Mouse (Mus musculus) intestine, embryonic 14.5 days (tissue): ENCODE measurements around the gene Scml4. TPM values are rescaled to one million over a fixed set of nuclear protein-coding genes. Genes with fewer than 3 reads are reported as not detected.

Experiments used
- ATAC-seq: fragments of 200-750 bp; cut with Nextera tagmentation; replicated peaks from 2 replicates; pipeline ENCODE4 v1.8.0; 2017; ENCODE audit warnings: low read depth, moderate number of reproducible peaks, moderate TSS enrichment, moderate library complexity; ENCODE audit not compliant: low FRiP score, low TSS enrichment
- DNase-seq: peaks from one replicate; pipeline ENCODE4 v3.0.0-alpha.2; 2018; ENCODE audit warnings: low spot score
- H3K27ac ChIP-seq: fragments of 300-500 bp; sonication (generic); 2 replicates; pipeline ENCODE4 v1.5.1; 2014; ENCODE audit warnings: low read depth, mild to moderate bottlenecking, control low read depth
- H3K27me3 ChIP-seq: fragments of 300-500 bp; sonication (generic); replicated peaks from 2 replicates; pipeline ENCODE4 v1.6.1; 2014; ENCODE audit warnings: low read length, control low read depth; ENCODE audit not compliant: control insufficient read depth, insufficient read depth
- H3K36me3 ChIP-seq: fragments of 300-500 bp; sonication (generic); 2 replicates; pipeline ENCODE4 v1.6.1; 2014; ENCODE audit warnings: low read length, control low read depth; ENCODE audit not compliant: control insufficient read depth, insufficient read depth
- H3K4me1 ChIP-seq: fragments of 300-500 bp; sonication (generic); replicated peaks from 2 replicates; pipeline ENCODE4 v1.6.1; 2014; ENCODE audit warnings: low read length, control low read depth, mixed read lengths; ENCODE audit not compliant: control insufficient read depth, insufficient read depth
- H3K4me2 ChIP-seq: fragments of 300-500 bp; sonication (generic); 2 replicates; pipeline ENCODE4 v1.6.1; 2014; ENCODE audit warnings: low read length
- H3K4me3 ChIP-seq: fragments of 300-500 bp; sonication (generic); 2 replicates; pipeline ENCODE4 v1.5.1; 2014; ENCODE audit warnings: low read depth, low read length, control low read depth, mixed read lengths
- H3K9ac ChIP-seq: fragments of 300-500 bp; sonication (generic); 2 replicates; pipeline ENCODE4 v1.6.1; 2014; ENCODE audit warnings: mild to moderate bottlenecking, low read length
- H3K9me3 ChIP-seq: fragments of 300-500 bp; sonication (generic); 2 replicates; pipeline ENCODE4 v1.6.1; 2016; ENCODE audit warnings: low read length, control low read depth; ENCODE audit not compliant: control insufficient read depth
- WGBS: fragments of 180-500 bp; shearing (Covaris S2); extraction: QIAGEN DNeasy Blood & Tissue Kit; methylation state at CpG from one replicate; pipeline ENCODE4 v1.1.7; 2014; 5-methylcytosine and 5-hydroxymethylcytosine counted together
- polyA plus RNA-seq: library from polyadenylated mRNA; unstranded; fragments of >200 nt; fragmentation: Nextera tagmentation; extraction: Ambion mirVana; gene quantifications from 2 replicates; pipeline ENCODE4 v1.2.1, GENCODE M21; 2014

Scml4 gene
- polyA plus RNA-seq, 1 experiment from 2014 or later, result 22.3 TPM

- Histone ChIP-seq H3K4me2 (no peak overlapping the region), H3K9ac (no peak overlapping the region), H3K27me3 (no peaks in the 10 kb centered on the region), H3K9me3 (no peaks in the 10 kb centered on the region), H3K4me1 (peaks cover 7% of the 10 kb centered on the region; the same call in 1 of the 2 replicates), H3K27ac (no peak overlapping the region), H3K36me3 (no peaks in the 10 kb centered on the region), H3K4me3 (no peak overlapping the region)
- WGBS, result 78% methylated on average over 4 of the region's 4 CpGs
- ATAC-seq (no peak), DNase-seq (no peak)
Observed at GRCm38 (mm10) chr10:42938361-42938760, 78.2 kb downstream of the Scml4 start.

DNA sequence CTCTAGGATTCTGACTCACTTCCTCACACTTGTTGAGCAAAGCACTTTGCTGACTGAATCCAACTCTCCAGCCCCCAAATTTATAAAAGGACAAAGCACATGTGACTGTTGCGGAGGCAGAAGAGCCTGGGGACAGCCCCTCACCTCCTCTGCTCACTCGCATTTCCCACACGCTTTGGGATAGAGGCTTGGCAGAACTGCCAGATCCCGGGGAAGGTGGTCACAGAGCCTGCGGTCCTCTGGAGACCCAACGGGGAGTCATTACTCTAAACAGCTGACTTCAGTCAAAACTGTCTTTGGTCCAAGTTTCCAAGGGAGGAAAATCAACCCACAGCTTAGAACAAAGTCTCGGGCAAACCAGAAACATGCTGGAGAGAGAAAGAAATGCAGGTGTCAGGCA, 79.5 kb downstream of the Scml4 start:
- 0 out of 2 replicates have a peak overlapping the region, but pooled peaks have one; percentile 22 for H3K27ac ChIP-seq
- H3K9ac ChIP-seq, result no peak overlapping the region
- H3K4me2 ChIP-seq, result no peak overlapping the region
- no peak overlapping the region for H3K4me3 ChIP-seq
- no peak for ATAC-seq
- 61% methylated on average over 7 of the region's 7 CpGs for WGBS
- no peak for DNase-seq
- H3K4me1 ChIP-seq, result peaks cover 5% of the 10 kb centered on the region; the same call in 1 of the 2 replicates
- H3K27me3 ChIP-seq, result no peaks in the 10 kb centered on the region
- no peaks in the 10 kb centered on the region for H3K36me3 ChIP-seq
- no peaks in the 10 kb centered on the region for H3K9me3 ChIP-seq

DNA sequence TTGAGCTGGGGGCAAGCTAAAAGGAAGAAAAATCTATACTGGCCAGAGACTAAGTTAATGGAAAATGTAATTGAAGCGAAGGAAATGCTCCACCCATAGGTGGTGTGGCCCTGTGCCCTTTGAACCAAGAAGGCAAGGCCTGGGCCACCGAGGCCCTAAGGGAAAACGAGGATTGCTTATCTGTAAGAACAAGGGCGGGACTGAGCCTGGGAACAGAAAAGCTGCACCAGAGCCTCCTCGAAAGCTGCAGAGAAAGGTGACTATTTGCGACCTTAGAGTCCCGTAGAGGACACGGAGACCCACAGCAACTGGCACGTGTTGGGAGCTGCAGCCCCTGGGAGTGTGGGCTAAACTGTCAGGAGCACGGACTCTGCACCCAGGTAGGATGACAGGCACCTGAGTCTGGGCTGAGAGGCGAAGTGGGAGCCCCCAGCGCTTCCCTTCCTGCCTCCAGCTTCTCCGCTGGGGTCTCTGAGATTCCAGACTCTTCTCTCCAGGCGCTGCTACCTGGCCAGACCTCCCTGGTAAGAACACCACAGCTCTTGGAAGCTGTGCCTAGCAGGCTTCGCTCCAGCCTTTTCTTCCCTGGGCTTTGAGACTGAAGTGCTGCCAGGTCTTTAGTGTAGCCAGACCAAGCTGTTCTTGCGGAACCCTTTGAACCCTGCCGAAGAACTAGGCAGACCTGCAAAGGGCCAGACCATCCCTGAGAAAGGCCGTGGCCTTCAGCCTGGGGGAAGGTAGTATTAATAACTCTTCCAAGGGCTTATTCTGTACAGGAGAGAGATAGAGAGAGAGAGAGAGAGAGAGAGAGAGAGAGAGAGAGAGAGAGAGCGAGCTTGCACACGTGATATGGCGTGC, 80.3 kb downstream of the Scml4 start:
- WGBS, result 74% methylated on average over 21 of the region's 21 CpGs
- ATAC-seq (no peak; the same call in 1 of the 2 replicates), DNase-seq (peak; percentile 57)
- Histone ChIP-seq H3K4me1 (peaks cover 5% of the 10 kb centered on the region; the same call in 1 of the 2 replicates), H3K36me3 (no peaks in the 10 kb centered on the region), H3K4me2 (peak overlapping the region; percentile 50), H3K27ac (peak overlapping the region; percentile 82; the same call in 1 of the 2 replicates), H3K9me3 (no peaks in the 10 kb centered on the region), H3K9ac (peak overlapping the region; percentile 37), H3K27me3 (no peaks in the 10 kb centered on the region), H3K4me3 (peak overlapping the region; percentile 28)

- Histone ChIP-seq H3K27me3 (no peaks in the 10 kb centered on the region), H3K4me1 (peaks cover 3% of the 10 kb centered on the region; the same call in 1 of the 2 replicates), H3K9ac (peak overlapping the region; percentile 37), H3K36me3 (no peaks in the 10 kb centered on the region), H3K4me2 (peak overlapping the region; percentile 50), H3K9me3 (no peaks in the 10 kb centered on the region), H3K4me3 (peak overlapping the region; percentile 28), H3K27ac (peak overlapping the region; percentile 82)
- peak; percentile 57 for DNase-seq
- 0 out of 2 replicates have a peak, but pooled peaks have one; percentile 10 for ATAC-seq
- WGBS, result 47% methylated on average over 4 of the region's 4 CpGs
Observed at GRCm38 (mm10) chr10:42941278-42941677, 81.1 kb downstream of the Scml4 start.

DNA sequence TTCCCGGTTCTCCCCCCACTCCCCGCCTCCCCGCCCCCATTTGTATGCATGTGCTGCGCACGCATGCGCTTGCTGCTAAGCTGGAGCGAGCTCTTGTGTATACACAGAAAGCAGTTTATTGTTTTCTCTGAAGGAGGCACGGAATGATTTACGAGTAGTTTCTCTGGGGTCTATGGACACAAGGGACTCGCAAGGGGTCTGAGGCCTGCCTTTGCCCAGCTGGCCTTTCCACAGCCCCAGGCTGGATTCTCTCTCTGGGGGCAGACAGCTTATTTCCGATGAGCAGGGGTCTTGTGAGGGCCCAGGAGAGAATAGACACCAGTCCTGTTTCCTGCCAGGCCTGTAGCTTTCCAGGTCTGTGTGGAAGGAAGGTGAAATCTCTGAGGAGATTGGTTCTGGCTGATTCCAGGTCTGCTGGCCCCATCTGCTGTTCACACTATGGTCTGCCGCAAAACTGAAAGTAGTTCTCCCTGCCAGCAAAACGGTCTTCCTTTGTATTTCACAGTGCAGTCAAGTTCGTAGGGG, 81.6 kb downstream of the Scml4 start:
- H3K4me2 ChIP-seq, result peak overlapping the region; percentile 50
- peak; percentile 85 for ATAC-seq
- 24% methylated on average over 14 of the region's 14 CpGs for WGBS

DNA sequence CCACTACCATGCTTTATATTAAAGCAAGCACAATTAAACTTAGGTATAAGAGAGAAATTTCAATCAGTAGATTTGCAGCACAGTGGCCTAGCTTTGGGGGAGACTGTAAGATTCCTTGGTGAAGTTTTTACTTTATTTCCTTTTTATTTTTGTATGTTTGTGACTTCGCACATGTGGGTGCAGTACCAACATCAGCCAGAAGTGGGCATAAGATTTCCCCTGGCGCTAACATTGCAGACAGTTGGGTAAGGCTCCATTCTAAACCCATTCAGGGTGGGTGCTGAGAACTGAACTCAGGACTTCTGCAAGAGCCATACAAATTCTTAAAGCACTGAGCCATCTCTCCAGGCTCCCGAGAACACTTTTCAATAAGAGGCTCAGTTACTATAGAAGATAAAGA, 82.1 kb downstream of the Scml4 start:
- H3K36me3 ChIP-seq, result no peaks in the 10 kb centered on the region
- H3K4me2 ChIP-seq, result peak overlapping the region; percentile 50; the same call in 1 of the 2 replicates
- no peaks in the 10 kb centered on the region for H3K9me3 ChIP-seq
- ATAC-seq, result no peak
- no peaks in the 10 kb centered on the region for H3K27me3 ChIP-seq
- H3K4me1 ChIP-seq, result peaks cover 3% of the 10 kb centered on the region; the same call in 1 of the 2 replicates
- H3K4me3 ChIP-seq, result no peak overlapping the region
- H3K9ac ChIP-seq, result no peak overlapping the region
- 88% methylated on average over 3 of the region's 3 CpGs for WGBS
- 0 out of 2 replicates have a peak overlapping the region, but pooled peaks have one; percentile 82 for H3K27ac ChIP-seq
- DNase-seq, result no peak

More for the DNA sequence above, 81.6 kb downstream of the Scml4 start:
- H3K36me3 ChIP-seq, result no peaks in the 10 kb centered on the region
- peak overlapping the region; percentile 28 for H3K4me3 ChIP-seq
- H3K9ac ChIP-seq, result peak overlapping the region; percentile 37
- H3K9me3 ChIP-seq, result no peaks in the 10 kb centered on the region
- DNase-seq, result peak; percentile 84
- H3K27me3 ChIP-seq, result no peaks in the 10 kb centered on the region
- H3K27ac ChIP-seq, result peak overlapping the region; percentile 82
- H3K4me1 ChIP-seq, result peaks cover 3% of the 10 kb centered on the region; the same call in 1 of the 2 replicates

- Histone ChIP-seq H3K4me3 (no peak overlapping the region), H3K4me1 (peaks cover 12% of the 10 kb centered on the region; the same call in 1 of the 2 replicates), H3K27ac (no peak overlapping the region), H3K9me3 (no peaks in the 10 kb centered on the region), H3K27me3 (no peaks in the 10 kb centered on the region), H3K9ac (no peak overlapping the region), H3K4me2 (no peak overlapping the region), H3K36me3 (no peaks in the 10 kb centered on the region)
- ATAC-seq (no peak), DNase-seq (no peak)
- WGBS, result 65% methylated on average over 4 of the region's 4 CpGs
Observed at GRCm38 (mm10) chr10:42945316-42945715, 85.1 kb downstream of the Scml4 start.

DNA sequence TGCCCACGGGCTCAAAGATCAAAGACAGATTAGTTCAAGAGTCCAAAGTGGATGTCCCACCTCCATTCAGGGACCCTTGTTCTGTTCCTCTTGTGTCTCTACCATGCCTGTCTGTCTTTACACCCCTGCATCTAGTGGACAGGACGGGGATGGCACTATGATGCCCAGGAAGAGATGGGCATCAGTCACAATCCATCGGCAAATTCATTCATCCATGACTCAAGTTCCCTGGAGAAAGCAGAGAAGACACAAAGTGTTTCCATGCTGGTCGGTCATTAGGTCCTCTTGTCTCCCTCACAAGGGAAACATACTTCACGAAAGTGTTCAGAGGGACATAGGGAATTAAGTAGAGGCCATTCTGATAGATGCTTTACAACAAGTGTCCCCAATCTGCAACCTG, 87.2 kb downstream of the Scml4 start:
- no peak overlapping the region for H3K27ac ChIP-seq
- H3K9me3 ChIP-seq, result no peaks in the 10 kb centered on the region
- peaks cover 14% of the 10 kb centered on the region for H3K4me1 ChIP-seq
- no peak overlapping the region for H3K4me2 ChIP-seq
- WGBS, result 89% methylated on average over 5 of the region's 5 CpGs
- no peak overlapping the region for H3K9ac ChIP-seq
- ATAC-seq (no peak), DNase-seq (no peak)
- H3K36me3 ChIP-seq, result no peaks in the 10 kb centered on the region
- H3K27me3 ChIP-seq, result no peaks in the 10 kb centered on the region
- no peak overlapping the region for H3K4me3 ChIP-seq
